Mouse (Mus musculus) lung, adult 2 months (tissue): ENCODE measurements at regions not wholly inside any gene's neighbourhood (a gene's known extent, or its start where the extent isn't known, plus 50 kb on each side); places are given as distances from the start of the nearest gene placed in this dataset.

ENCODE experiments used
- CTCF ChIP-seq: fragments of 200-500 bp; IDR thresholded peaks from 2 replicates; pipeline ENCODE4 v1.5.1; 2011; ENCODE audit warnings: mild to moderate bottlenecking, low read length, control low read depth; ENCODE audit not compliant: insufficient read depth
- POLR2A ChIP-seq: fragments of 200-500 bp; IDR thresholded peaks from 2 replicates; pipeline ENCODE4 v1.6.1; 2011; ENCODE audit warnings: low read depth, mild to moderate bottlenecking, control low read depth, low read length, borderline replicate concordance; ENCODE audit errors: extremely low read depth

DNA sequence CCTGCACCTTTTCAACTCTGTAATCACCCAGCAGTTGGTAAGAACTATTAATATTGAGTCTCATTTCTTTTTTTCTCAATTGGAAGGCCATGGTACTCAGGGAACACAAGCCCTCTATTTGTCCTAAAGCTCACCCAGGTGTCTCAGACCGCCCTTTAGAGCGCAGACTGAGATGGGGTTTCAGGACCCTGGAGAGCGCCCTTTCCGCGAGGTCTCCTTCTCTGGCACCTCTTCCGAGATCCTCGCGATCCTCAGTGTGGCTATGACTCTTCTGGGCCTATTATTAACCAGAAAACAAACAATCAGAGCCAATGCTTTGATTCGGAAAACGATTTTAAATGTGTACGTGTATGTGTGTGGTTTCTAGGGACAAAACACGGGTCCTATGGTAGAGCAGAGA is 201.0 kb downstream of the Suds3 start:
- no peak for TF ChIP-seq POLR2A
- TF ChIP-seq CTCF = no peak
